Mouse (Mus musculus): Measurements from ENCODE around the gene Fbxo5.

- TF ChIP-seq HCFC1 (IDR thresholded peaks at IDR 0.05; ENCODE audit: borderline replicate concordance, insufficient read depth, low read length) (no peak), MAFK (IDR thresholded peaks at IDR 0.05; ENCODE audit: insufficient read depth, low read depth, low read length) (no peak)
These were observed 19.4 kb upstream of the Fbxo5 start for GRCm38 (mm10) chr10:5824779-5825178.
